Mouse (Mus musculus) lung, adult 2 months (tissue): ENCODE data around the gene Ppp1r16b.

Source experiments
- CTCF ChIP-seq: fragments of 200-500 bp; IDR thresholded peaks from 2 replicates; pipeline ENCODE4 v1.5.1; 2011; ENCODE audit warnings: mild to moderate bottlenecking, low read length, control low read depth; ENCODE audit not compliant: insufficient read depth
- POLR2A ChIP-seq: fragments of 200-500 bp; IDR thresholded peaks from 2 replicates; pipeline ENCODE4 v1.6.1; 2011; ENCODE audit warnings: low read depth, mild to moderate bottlenecking, control low read depth, low read length, borderline replicate concordance; ENCODE audit errors: extremely low read depth

DNA sequence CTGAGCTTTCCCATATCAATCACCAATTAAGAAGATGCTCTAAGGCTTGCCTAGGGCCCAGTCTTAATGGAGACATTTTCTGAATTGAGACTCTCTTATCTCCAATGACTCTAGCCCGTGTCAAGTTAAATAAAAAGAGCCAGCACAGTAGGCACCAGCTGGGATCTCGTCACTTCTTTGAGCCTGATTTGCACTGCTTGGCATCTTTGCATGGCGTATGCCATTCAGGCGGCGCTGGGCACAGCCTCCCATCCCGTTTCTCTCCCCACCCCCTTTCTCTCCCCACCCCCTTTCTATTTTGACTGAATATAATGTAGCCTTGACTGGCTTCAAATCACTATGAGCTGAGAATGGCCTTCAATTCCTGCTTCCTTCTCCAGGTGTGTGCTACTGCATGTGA lies 16.5 kb downstream of the Ppp1r16b start:
- TF ChIP-seq CTCF, result no peak
- TF ChIP-seq POLR2A, result no peak
